Mouse (Mus musculus) kidney, adult 2 months (tissue): ENCODE measurements at regions not wholly inside any gene's neighbourhood (a gene's known extent, or its start where the extent isn't known, plus 50 kb on each side); places are given as distances from the start of the nearest gene placed in this dataset.

Experiments used
- DNase-seq: peaks from one replicate; pipeline ENCODE4 v3.0.0; 2021
- H3K27ac ChIP-seq: fragments of 200-500 bp; 2 replicates; pipeline ENCODE4 v1.5.1; 2012; ENCODE audit warnings: low read depth, low read length, control low read depth, inconsistent platforms; ENCODE audit not compliant: insufficient read depth
- H3K27me3 ChIP-seq: fragments of 200-500 bp; replicated peaks from 2 replicates; pipeline ENCODE4 v1.6.1; 2012; ENCODE audit warnings: mild to moderate bottlenecking, moderate library complexity, low read length, inconsistent platforms; ENCODE audit not compliant: control insufficient read depth, insufficient read depth
- H3K36me3 ChIP-seq: fragments of 200-500 bp; 2 replicates; pipeline ENCODE4 v1.6.1; 2012; ENCODE audit warnings: mild to moderate bottlenecking, moderate library complexity, low read length, inconsistent platforms; ENCODE audit not compliant: control insufficient read depth, insufficient read depth
- H3K4me1 ChIP-seq: fragments of 200-500 bp; 2 replicates; pipeline ENCODE4 v1.6.1; 2011; ENCODE audit warnings: low read length; ENCODE audit not compliant: control insufficient read depth, insufficient read depth
- H3K4me3 ChIP-seq: fragments of 200-500 bp; 2 replicates; pipeline ENCODE4 v1.5.1; 2011; ENCODE audit warnings: mild to moderate bottlenecking, low read depth, low read length, control low read depth; ENCODE audit not compliant: insufficient read depth
- CTCF ChIP-seq: fragments of 200-500 bp; conservative IDR thresholded peaks from 2 replicates; pipeline ENCODE4 v1.5.1; 2011; ENCODE audit warnings: low read depth, mild to moderate bottlenecking, control low read depth, low read length, moderate library complexity, mixed read lengths; ENCODE audit not compliant: insufficient read depth, insufficient read length
- POLR2A ChIP-seq: fragments of 200-500 bp; IDR thresholded peaks from one replicate; pipeline ENCODE4 v1.6.1; 2011; ENCODE audit warnings: low read depth, low read length, control low read depth
- WGBS: fragments of 180-500 bp; shearing (Covaris S2); methylation state at CpG from one replicate; pipeline ENCODE4 v1.1.7; 2018; 5-methylcytosine and 5-hydroxymethylcytosine counted together

- 0 out of 2 replicates have a peak, but pooled peaks have one; percentile 17 for TF ChIP-seq CTCF
- TF ChIP-seq POLR2A, result no peak
- H3K36me3 ChIP-seq, result no peaks in the 10 kb centered on the region
- no peak overlapping the region for H3K27ac ChIP-seq
- no peaks in the 10 kb centered on the region for H3K4me1 ChIP-seq
- DNase-seq, result peak; percentile 7
- no peak overlapping the region for H3K4me3 ChIP-seq
- H3K27me3 ChIP-seq, result no peaks in the 10 kb centered on the region
- WGBS, result 78% methylated on average over 1 of the region's 1 CpGs
Measured at GRCm38 (mm10) chr1:120667776-120668175, 65.6 kb downstream of the En1 start.

GRCm38 (mm10) chr1:120683532-120684245, 81.5 kb downstream of the En1 start:
- Histone ChIP-seq H3K36me3 (no peaks in the 10 kb centered on the region), H3K4me3 (no peak overlapping the region), H3K27me3 (no peaks in the 10 kb centered on the region), H3K4me1 (no peaks in the 10 kb centered on the region), H3K27ac (no peak overlapping the region)
- no peak for TF ChIP-seq POLR2A
- no peak for TF ChIP-seq CTCF
- WGBS, result 53% methylated on average over 12 of the region's 12 CpGs
- no peak for DNase-seq

GRCm38 (mm10) chr1:120685650-120686244, 83.5 kb downstream of the En1 start:
- Histone ChIP-seq H3K4me3 (no peak overlapping the region), H3K4me1 (no peaks in the 10 kb centered on the region), H3K27ac (no peak overlapping the region), H3K36me3 (no peaks in the 10 kb centered on the region), H3K27me3 (no peaks in the 10 kb centered on the region)
- peak; percentile 4 for DNase-seq
- TF ChIP-seq CTCF (peak; percentile 43), POLR2A (no peak)
- WGBS, result 32% methylated on average over 6 of the region's 6 CpGs

DNA sequence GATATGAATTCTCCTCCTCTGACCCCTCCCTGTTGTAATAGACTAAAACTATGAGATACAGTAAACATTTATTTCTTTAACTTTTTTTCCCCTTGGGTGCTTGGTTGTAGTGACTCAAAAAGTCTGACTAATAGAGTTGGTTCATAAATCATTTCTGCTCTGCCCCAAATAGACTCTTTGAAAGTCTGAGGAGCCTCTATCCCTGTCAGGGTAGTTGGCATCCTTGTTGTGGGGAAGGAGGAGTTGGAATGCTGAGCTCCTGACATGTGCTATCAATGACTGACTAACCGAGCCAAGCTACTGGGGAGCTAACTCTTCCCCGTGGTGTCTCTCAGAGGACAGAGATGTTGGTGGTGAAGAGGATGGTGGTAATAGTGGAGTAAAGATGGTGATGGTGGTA, 89.4 kb downstream of the En1 start:
- no peak overlapping the region for H3K27ac ChIP-seq
- no peaks in the 10 kb centered on the region for H3K36me3 ChIP-seq
- H3K27me3 ChIP-seq, result no peaks in the 10 kb centered on the region
- TF ChIP-seq POLR2A (no peak), CTCF (no peak)
- no peaks in the 10 kb centered on the region for H3K4me1 ChIP-seq
- 80% methylated on average over 2 of the region's 2 CpGs for WGBS
- H3K4me3 ChIP-seq, result no peak overlapping the region
- no peak for DNase-seq

DNA sequence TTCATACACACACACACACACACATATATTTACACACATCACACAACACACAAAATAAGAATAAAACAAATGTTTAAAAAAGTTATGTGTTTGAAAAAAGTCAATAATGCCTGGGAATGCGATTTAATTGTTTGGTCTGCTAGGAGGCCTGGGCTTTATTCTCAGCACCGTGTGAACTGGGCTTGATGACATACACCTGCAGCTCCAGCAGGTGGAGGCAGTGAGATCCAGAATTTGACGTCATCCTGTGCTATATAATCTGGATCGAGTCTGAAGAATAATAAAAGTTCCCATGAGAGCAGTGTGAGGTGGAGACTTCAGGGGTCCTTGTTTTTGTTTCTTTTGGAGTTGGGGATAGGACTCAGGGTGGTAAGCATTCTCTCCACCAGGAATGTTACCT, 96.0 kb downstream of the En1 start:
- no peaks in the 10 kb centered on the region for H3K36me3 ChIP-seq
- H3K27ac ChIP-seq, result no peak overlapping the region
- no peak for DNase-seq
- H3K4me1 ChIP-seq, result no peaks in the 10 kb centered on the region
- H3K27me3 ChIP-seq, result no peaks in the 10 kb centered on the region
- 74% methylated on average over 4 of the region's 4 CpGs for WGBS
- TF ChIP-seq CTCF (no peak), POLR2A (no peak)
- no peak overlapping the region for H3K4me3 ChIP-seq

DNA sequence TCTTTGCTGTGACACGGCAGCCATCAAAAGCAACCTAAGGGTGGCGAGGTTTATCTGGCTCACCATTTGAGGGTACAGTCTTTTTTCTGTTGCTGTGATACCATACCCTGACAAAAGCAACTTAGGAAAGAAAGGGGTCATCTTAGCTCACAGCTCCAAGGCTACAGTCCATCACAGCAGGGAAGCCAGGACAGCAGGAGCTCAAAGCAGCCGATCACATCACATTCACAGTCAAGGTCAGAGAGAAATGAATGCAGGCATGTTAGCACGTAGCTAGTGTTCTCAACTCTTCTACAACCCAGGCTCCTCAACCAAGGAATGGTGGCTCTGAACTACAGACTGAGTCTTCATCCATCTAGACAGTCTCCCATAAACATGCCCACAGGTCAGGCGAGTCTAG, 102.0 kb downstream of the En1 start:
- no peak for TF ChIP-seq CTCF
- TF ChIP-seq POLR2A, result no peak
- 74% methylated on average over 5 of the region's 5 CpGs for WGBS
- H3K36me3 ChIP-seq, result no peaks in the 10 kb centered on the region

GRCm38 (mm10) chr1:120706011-120706410, 103.8 kb downstream of the En1 start:
- WGBS, result 68% methylated on average over 1 of the region's 1 CpGs
- TF ChIP-seq POLR2A (no peak), CTCF (no peak)
- Histone ChIP-seq H3K27me3 (no peaks in the 10 kb centered on the region), H3K4me1 (no peaks in the 10 kb centered on the region), H3K27ac (no peak overlapping the region), H3K36me3 (no peaks in the 10 kb centered on the region), H3K4me3 (no peak overlapping the region)
- DNase-seq, result no peak

More for the DNA sequence above, 102.0 kb downstream of the En1 start:
- Histone ChIP-seq H3K27me3 (no peaks in the 10 kb centered on the region), H3K4me3 (no peak overlapping the region), H3K27ac (no peak overlapping the region), H3K4me1 (no peaks in the 10 kb centered on the region)
- DNase-seq, result no peak

- Histone ChIP-seq H3K4me3 (no peak overlapping the region), H3K4me1 (no peaks in the 10 kb centered on the region), H3K27me3 (no peaks in the 10 kb centered on the region), H3K36me3 (no peaks in the 10 kb centered on the region), H3K27ac (no peak overlapping the region)
- TF ChIP-seq POLR2A (no peak), CTCF (no peak)
- DNase-seq, result no peak
- 73% methylated on average over 5 of the region's 5 CpGs for WGBS
Measured at GRCm38 (mm10) chr1:120708511-120708910, 106.3 kb downstream of the En1 start.
